Mouse (Mus musculus): ENCODE measurements around the gene Myo1h. TPM values are rescaled to one million over a fixed set of nuclear protein-coding genes. Genes with fewer than 3 reads are reported as not detected.
A peak's percentile ranks its signal among the peaks of the same experiment; 100 is the strongest.

The Myo1h gene
- polyA plus RNA-seq, 1 experiment: 0.85 TPM

DNA sequence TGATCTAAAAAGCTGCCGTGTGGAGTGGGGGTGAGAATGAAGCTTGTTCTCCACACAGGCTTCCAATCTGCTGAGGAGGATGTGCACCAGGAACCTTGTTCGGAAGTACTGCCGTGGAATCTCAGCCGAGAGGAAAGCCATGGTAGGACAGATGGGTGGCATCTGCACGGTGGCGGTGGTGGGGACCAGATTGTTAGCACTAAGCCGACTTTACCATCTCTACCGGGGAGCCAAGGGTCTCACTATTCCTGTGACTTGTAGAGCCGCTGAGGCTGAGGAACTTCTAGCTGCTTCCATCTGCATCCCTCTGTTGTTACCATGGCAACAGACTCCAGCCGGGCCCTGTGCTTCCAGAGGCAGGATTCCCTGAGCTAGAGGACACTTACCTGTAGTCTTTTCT, 69.9 kb downstream of the Myo1h start:
- Histone ChIP-seq H3K27ac (ENCODE audit: insufficient read depth, low read depth, low read length) (no peak overlapping the region), H3K36me3 (ENCODE audit: control insufficient read depth, insufficient read depth, low read length) (peaks cover 28% of the 10 kb centered on the region), H3K4me3 (ENCODE audit: low read depth, low read length) (no peak overlapping the region), H3K27me3 (ENCODE audit: control insufficient read depth, insufficient read depth, low read length) (no peaks in the 10 kb centered on the region; the same call in 1 of the 2 replicates), H3K4me1 (ENCODE audit: control insufficient read depth, insufficient read depth, insufficient read length, low read length) (no peaks in the 10 kb centered on the region; the same call in 1 of the 2 replicates)
- no peak for TF ChIP-seq CTCF (IDR thresholded peaks at IDR 0.05; ENCODE audit: extremely low read depth, insufficient read length, insufficient replicate concordance, low read depth, low read length)
- no peak for TF ChIP-seq POLR2A (IDR thresholded peaks at IDR 0.05; ENCODE audit: low read depth, low read length)
- 88% methylated on average over 10 of the region's 10 CpGs for WGBS

DNA sequence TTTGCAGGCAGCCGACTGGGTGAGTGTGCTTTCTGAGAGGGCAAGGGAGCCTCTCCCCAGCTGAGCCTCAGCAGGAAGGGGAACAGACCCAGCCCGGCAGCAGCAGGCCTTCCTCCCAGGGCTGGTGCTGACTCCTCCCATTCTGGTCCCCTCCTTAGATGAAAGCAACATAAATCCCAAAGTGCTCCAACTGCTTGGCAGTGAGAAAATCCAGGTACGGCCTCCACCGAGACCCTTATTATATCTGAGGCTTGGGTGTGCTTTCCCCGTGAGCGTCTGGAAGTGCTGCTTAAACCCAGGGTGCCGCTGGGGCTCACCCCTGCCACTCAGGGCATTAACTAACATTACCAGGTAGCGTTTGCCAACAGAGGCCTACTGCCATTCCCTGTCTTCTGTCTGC, 70.6 kb downstream of the Myo1h start:
- no peak overlapping the region for H3K27ac ChIP-seq (ENCODE audit: insufficient read depth, low read depth, low read length)
- H3K36me3 ChIP-seq (ENCODE audit: control insufficient read depth, insufficient read depth, low read length): peaks cover 34% of the 10 kb centered on the region
- TF ChIP-seq CTCF (IDR thresholded peaks at IDR 0.05; ENCODE audit: extremely low read depth, insufficient read length, insufficient replicate concordance, low read depth, low read length) (no peak), POLR2A (IDR thresholded peaks at IDR 0.05; ENCODE audit: low read depth, low read length) (no peak)
- H3K4me3 ChIP-seq (ENCODE audit: low read depth, low read length): no peak overlapping the region
- 77% methylated on average over 8 of the region's 8 CpGs for whole genome bisulfite sequencing
- peaks cover 1% of the 10 kb centered on the region for H3K4me1 ChIP-seq (ENCODE audit: control insufficient read depth, insufficient read depth, insufficient read length, low read length)
- H3K27me3 ChIP-seq (ENCODE audit: control insufficient read depth, insufficient read depth, low read length): no peaks in the 10 kb centered on the region; the same call in 1 of the 2 replicates

DNA sequence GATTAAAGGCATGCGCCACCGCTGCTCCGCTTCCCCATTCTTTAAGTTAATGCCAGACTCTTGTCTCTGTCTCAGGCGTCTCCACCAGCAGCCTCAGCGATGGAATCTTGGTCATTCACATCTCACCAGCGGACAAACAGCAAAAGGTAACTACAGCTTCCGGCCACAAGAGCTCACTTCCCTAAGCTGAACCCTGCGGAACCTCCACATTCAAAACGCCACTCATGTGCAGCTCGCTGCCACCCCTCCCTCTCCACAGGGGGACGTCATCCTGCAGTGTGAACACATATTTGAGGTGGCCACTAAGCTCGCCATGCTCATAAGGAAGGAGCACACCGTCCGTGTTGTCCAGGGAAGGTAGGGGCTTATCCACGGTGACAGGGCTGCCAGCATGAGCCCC, 72.0 kb downstream of the Myo1h start:
- Histone ChIP-seq H3K36me3 (ENCODE audit: control insufficient read depth, insufficient read depth, low read length) (peaks cover 44% of the 10 kb centered on the region), H3K27ac (ENCODE audit: insufficient read depth, low read depth, low read length) (no peak overlapping the region), H3K27me3 (ENCODE audit: control insufficient read depth, insufficient read depth, low read length) (no peaks in the 10 kb centered on the region; the same call in 1 of the 2 replicates), H3K4me3 (ENCODE audit: low read depth, low read length) (no peak overlapping the region), H3K4me1 (ENCODE audit: control insufficient read depth, insufficient read depth, insufficient read length, low read length) (peaks cover 13% of the 10 kb centered on the region)
- 87% methylated on average over 15 of the region's 15 CpGs for WGBS
- TF ChIP-seq POLR2A (IDR thresholded peaks at IDR 0.05; ENCODE audit: low read depth, low read length) (no peak), CTCF (IDR thresholded peaks at IDR 0.05; ENCODE audit: extremely low read depth, insufficient read length, insufficient replicate concordance, low read depth, low read length) (no peak)

- H3K36me3 ChIP-seq (ENCODE audit: control insufficient read depth, insufficient read depth, low read length): peaks cover 81% of the 10 kb centered on the region
- H3K4me3 ChIP-seq (ENCODE audit: low read depth, low read length): peak overlapping the region; percentile 23
- H3K4me1 ChIP-seq (ENCODE audit: control insufficient read depth, insufficient read depth, insufficient read length, low read length): peaks cover 17% of the 10 kb centered on the region
- TF ChIP-seq POLR2A (IDR thresholded peaks at IDR 0.05; ENCODE audit: low read depth, low read length): no peak
- no peak for TF ChIP-seq CTCF (IDR thresholded peaks at IDR 0.05; ENCODE audit: extremely low read depth, insufficient read length, insufficient replicate concordance, low read depth, low read length)
- no peaks in the 10 kb centered on the region; the same call in 1 of the 2 replicates for H3K27me3 ChIP-seq (ENCODE audit: control insufficient read depth, insufficient read depth, low read length)
- 17% methylated on average over 23 of the region's 23 CpGs for WGBS
- peak overlapping the region; percentile 78 for H3K27ac ChIP-seq (ENCODE audit: insufficient read depth, low read depth, low read length)
Measured at GRCm38 (mm10) chr5:114365043-114365752, 76.2 kb downstream of the Myo1h start.

DNA sequence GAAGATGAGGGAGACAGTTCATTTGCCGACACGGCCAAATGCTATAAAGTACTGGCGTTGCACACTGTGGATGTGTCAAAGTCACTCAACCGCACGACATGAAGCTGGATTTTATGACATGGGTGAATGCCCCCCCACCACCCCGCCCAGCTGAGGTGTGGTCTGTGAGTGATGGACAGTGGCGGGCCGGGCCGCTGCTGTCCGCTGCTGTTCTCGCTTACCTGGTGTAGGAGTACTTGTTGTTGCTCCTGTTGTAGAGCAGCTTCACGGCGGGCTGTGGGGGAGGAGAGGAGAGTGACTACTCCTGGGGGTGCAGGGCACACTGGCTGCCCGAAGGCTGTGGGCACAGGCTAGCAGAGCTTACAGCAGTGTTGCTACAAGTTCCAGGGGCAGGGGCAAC, 79.2 kb downstream of the Myo1h start:
- WGBS: 80% methylated on average over 14 of the region's 14 CpGs
- TF ChIP-seq POLR2A (IDR thresholded peaks at IDR 0.05; ENCODE audit: low read depth, low read length) (no peak), CTCF (IDR thresholded peaks at IDR 0.05; ENCODE audit: extremely low read depth, insufficient read length, insufficient replicate concordance, low read depth, low read length) (no peak)
- Histone ChIP-seq H3K4me1 (ENCODE audit: control insufficient read depth, insufficient read depth, insufficient read length, low read length) (peaks cover 44% of the 10 kb centered on the region), H3K27ac (ENCODE audit: insufficient read depth, low read depth, low read length) (no peak overlapping the region), H3K4me3 (ENCODE audit: low read depth, low read length) (no peak overlapping the region), H3K36me3 (ENCODE audit: control insufficient read depth, insufficient read depth, low read length) (peaks cover 76% of the 10 kb centered on the region), H3K27me3 (ENCODE audit: control insufficient read depth, insufficient read depth, low read length) (no peaks in the 10 kb centered on the region)

- peaks cover 52% of the 10 kb centered on the region for H3K4me1 ChIP-seq (ENCODE audit: control insufficient read depth, insufficient read depth, insufficient read length, low read length)
Measured at GRCm38 (mm10) chr5:114368803-114369496, 80.0 kb downstream of the Myo1h start.

GRCm38 (mm10) chr5:114369921-114370320, 81.0 kb downstream of the Myo1h start:
- Histone ChIP-seq H3K36me3 (ENCODE audit: control insufficient read depth, insufficient read depth, low read length) (peaks cover 68% of the 10 kb centered on the region), H3K27me3 (ENCODE audit: control insufficient read depth, insufficient read depth, low read length) (no peaks in the 10 kb centered on the region), H3K4me3 (ENCODE audit: low read depth, low read length) (no peak overlapping the region), H3K27ac (ENCODE audit: insufficient read depth, low read depth, low read length) (peak overlapping the region; percentile 84), H3K4me1 (ENCODE audit: control insufficient read depth, insufficient read depth, insufficient read length, low read length) (peaks cover 56% of the 10 kb centered on the region)
- 78% methylated on average over 9 of the region's 9 CpGs for WGBS
- no peak for TF ChIP-seq POLR2A (IDR thresholded peaks at IDR 0.05; ENCODE audit: low read depth, low read length)
- TF ChIP-seq CTCF (IDR thresholded peaks at IDR 0.05; ENCODE audit: extremely low read depth, insufficient read length, insufficient replicate concordance, low read depth, low read length): no peak

More at GRCm38 (mm10) chr5:114368803-114369496, 80.0 kb downstream of the Myo1h start:
- Histone ChIP-seq H3K4me3 (ENCODE audit: low read depth, low read length) (no peak overlapping the region), H3K36me3 (ENCODE audit: control insufficient read depth, insufficient read depth, low read length) (peaks cover 76% of the 10 kb centered on the region), H3K27me3 (ENCODE audit: control insufficient read depth, insufficient read depth, low read length) (no peaks in the 10 kb centered on the region), H3K27ac (ENCODE audit: insufficient read depth, low read depth, low read length) (peak overlapping the region; percentile 84; the same call in 1 of the 2 replicates)
- WGBS: 84% methylated on average over 16 of the region's 16 CpGs
- TF ChIP-seq CTCF (IDR thresholded peaks at IDR 0.05; ENCODE audit: extremely low read depth, insufficient read length, insufficient replicate concordance, low read depth, low read length) (no peak), POLR2A (IDR thresholded peaks at IDR 0.05; ENCODE audit: low read depth, low read length) (no peak)
